Mouse (Mus musculus): ENCODE measurements around the gene Soga1.

The Soga1 gene

GRCm38 (mm10) chr2:156980059-156980458, 99.0 kb downstream of the Soga1 start:
- DNase-seq, result no peak

GRCm38 (mm10) chr2:156976711-156977110, 102.3 kb downstream of the Soga1 start:
- DNase-seq, result no peak

GRCm38 (mm10) chr2:156974967-156975366, 104.1 kb downstream of the Soga1 start:
- no peak for DNase-seq

GRCm38 (mm10) chr2:156973316-156974100, 105.5 kb downstream of the Soga1 start:
- DNase-seq, result peak; percentile 77 to 85

- DNase-seq, result peak; percentile 38 to 44
These were observed 108.8 kb downstream of the Soga1 start for GRCm38 (mm10) chr2:156970253-156970652.

- no peak for DNase-seq
These were observed 110.6 kb downstream of the Soga1 start for GRCm38 (mm10) chr2:156968501-156968900.

GRCm38 (mm10) chr2:156967388-156967787, 111.7 kb downstream of the Soga1 start:
- DNase-seq, result no peak

Data from cerebellum, adult 18-20 months (tissue).